Mouse (Mus musculus) hindbrain, embryonic 11.5 days (tissue): ENCODE results near the gene Hhipl1. TPM values are rescaled to one million over a fixed set of nuclear protein-coding genes. Genes with fewer than 3 reads are reported as not detected.

Experiments
- ATAC-seq: fragments of 200-750 bp; cut with Nextera tagmentation; 2 replicates; pipeline ENCODE4 v1.8.0; 2017; ENCODE audit warnings: mild to moderate bottlenecking, moderate TSS enrichment, moderate library complexity; ENCODE audit not compliant: low FRiP score
- DNase-seq: peaks from one replicate; pipeline ENCODE4 v3.0.0-alpha.2; 2015; ENCODE audit warnings: low spot score
- H3K27ac ChIP-seq: fragments of 300-500 bp; sonication (generic); 2 replicates; pipeline ENCODE4 v1.5.1; 2014; ENCODE audit warnings: mild to moderate bottlenecking, low read depth, low read length
- H3K27me3 ChIP-seq: fragments of 300-500 bp; sonication (generic); 2 replicates; pipeline ENCODE4 v1.6.1; 2014; ENCODE audit warnings: mild to moderate bottlenecking, low read length, moderate library complexity, mixed read lengths; ENCODE audit not compliant: control insufficient read depth, insufficient read depth
- H3K36me3 ChIP-seq: fragments of 300-500 bp; sonication (generic); 2 replicates; pipeline ENCODE4 v1.6.1; 2014; ENCODE audit warnings: mild to moderate bottlenecking, low read length, moderate library complexity, mixed read lengths; ENCODE audit not compliant: control insufficient read depth, insufficient read depth
- H3K4me1 ChIP-seq: fragments of 300-500 bp; sonication (generic); replicated peaks from 2 replicates; pipeline ENCODE4 v1.6.1; 2014; ENCODE audit warnings: low read length, mixed read lengths; ENCODE audit not compliant: control insufficient read depth, insufficient read depth
- H3K4me2 ChIP-seq: fragments of 300-500 bp; sonication (generic); replicated peaks from 2 replicates; pipeline ENCODE4 v1.6.1; 2014; ENCODE audit warnings: mild to moderate bottlenecking, low read depth, low read length
- H3K4me3 ChIP-seq: fragments of 300-500 bp; sonication (generic); 2 replicates; pipeline ENCODE4 v1.5.1; 2014; ENCODE audit warnings: low read depth, low read length
- H3K9ac ChIP-seq: fragments of 300-500 bp; sonication (generic); 2 replicates; pipeline ENCODE4 v1.6.1; 2014; ENCODE audit warnings: low read depth, low read length
- H3K9me3 ChIP-seq: fragments of 300-500 bp; sonication (generic); 2 replicates; pipeline ENCODE4 v1.6.1; 2016; ENCODE audit warnings: low read length; ENCODE audit not compliant: control insufficient read depth
- WGBS: fragments of 180-500 bp; shearing (Covaris S2); extraction: QIAGEN DNeasy Blood & Tissue Kit; methylation state at CpG from one replicate; pipeline ENCODE4 v1.1.7; 2014; 5-methylcytosine and 5-hydroxymethylcytosine counted together
- polyA plus RNA-seq: library from polyadenylated mRNA; unstranded; fragments of >200 nt; fragmentation: Nextera tagmentation; extraction: Ambion mirVana; gene quantifications from 2 replicates; pipeline ENCODE4 v1.2.1, GENCODE M21; 2014

The Hhipl1 gene
- polyA plus RNA-seq, 1 experiment from 2014 or later = 1.2 TPM

DNA sequence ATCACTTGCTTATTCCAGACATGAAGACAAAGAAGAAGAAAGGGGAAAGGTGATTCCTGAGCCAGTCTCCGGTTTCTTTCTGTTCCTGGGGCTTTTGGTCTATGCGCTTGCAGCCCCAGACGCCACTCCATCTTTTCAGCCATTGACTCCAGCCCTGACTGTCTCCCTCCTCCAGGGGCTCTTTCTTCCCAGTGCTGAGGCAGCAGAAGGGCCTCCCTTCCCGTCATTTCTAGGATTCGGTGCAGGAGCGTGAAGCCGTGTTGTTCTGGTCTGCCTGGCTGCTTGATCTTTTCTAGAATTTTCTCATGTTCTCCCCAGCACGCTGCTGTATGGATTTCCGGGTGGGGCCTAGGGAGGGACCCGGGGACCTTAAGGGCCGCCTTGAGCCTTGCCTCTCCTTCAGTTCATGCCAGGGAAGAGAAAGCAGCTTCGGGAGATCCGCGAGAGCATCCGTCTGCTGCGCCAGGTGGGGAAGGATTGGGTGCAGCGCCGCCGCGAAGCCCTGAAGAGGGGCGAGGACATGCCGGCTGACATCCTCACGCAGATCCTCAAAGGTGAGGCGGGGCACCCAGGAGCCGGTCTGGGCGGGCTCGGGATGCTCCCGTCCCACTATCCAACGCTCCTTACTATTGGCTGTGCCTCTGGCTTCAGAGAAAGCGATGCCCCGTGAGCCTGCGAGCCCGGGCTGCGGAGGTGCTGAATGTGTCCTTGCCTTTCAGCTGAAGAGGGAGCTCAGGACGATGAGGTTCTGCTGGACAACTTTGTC is 46.5 kb downstream of the Hhipl1 start:
- no peak for ATAC-seq
- Histone ChIP-seq H3K9me3 (no peaks in the 10 kb centered on the region), H3K27ac (no peak overlapping the region), H3K9ac (peak overlapping the region; percentile 21; the same call in 1 of the 2 replicates), H3K36me3 (no peaks in the 10 kb centered on the region), H3K4me2 (peak overlapping the region; percentile 24), H3K4me1 (peaks cover 2% of the 10 kb centered on the region; the same call in 1 of the 2 replicates), H3K27me3 (peaks cover 22% of the 10 kb centered on the region), H3K4me3 (no peak overlapping the region)
- WGBS = 8% methylated on average over 35 of the region's 35 CpGs
- peak; percentile 44 for DNase-seq

DNA sequence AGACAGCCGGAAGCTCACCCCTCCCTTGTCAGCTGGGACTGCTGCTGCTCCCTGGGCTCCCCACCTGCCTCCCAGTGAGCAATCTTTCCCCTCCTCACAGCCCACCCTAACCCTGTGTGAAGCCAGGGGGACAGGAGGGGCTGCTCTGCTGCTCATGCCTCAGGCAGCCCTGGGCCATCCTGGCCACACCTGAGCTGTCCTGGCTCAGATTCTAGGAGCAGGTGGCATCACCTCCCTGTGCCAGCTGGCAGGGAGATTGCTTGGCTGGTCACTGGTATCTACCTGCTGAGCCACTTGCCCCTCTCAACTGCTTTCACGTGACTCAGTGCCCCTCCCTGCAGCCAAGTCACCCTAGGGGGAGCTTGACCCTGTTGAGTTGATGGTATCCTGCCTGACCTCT is 48.2 kb downstream of the Hhipl1 start:
- H3K27ac ChIP-seq = no peak overlapping the region
- 68% methylated on average over 2 of the region's 2 CpGs for WGBS
- no peak for DNase-seq
- H3K4me3 ChIP-seq = no peak overlapping the region
- H3K4me2 ChIP-seq = no peak overlapping the region
- no peak for ATAC-seq
- no peaks in the 10 kb centered on the region for H3K9me3 ChIP-seq
- peaks cover 2% of the 10 kb centered on the region; the same call in 1 of the 2 replicates for H3K4me1 ChIP-seq
- H3K27me3 ChIP-seq = peaks cover 22% of the 10 kb centered on the region
- no peak overlapping the region for H3K9ac ChIP-seq
- H3K36me3 ChIP-seq = no peaks in the 10 kb centered on the region

DNA sequence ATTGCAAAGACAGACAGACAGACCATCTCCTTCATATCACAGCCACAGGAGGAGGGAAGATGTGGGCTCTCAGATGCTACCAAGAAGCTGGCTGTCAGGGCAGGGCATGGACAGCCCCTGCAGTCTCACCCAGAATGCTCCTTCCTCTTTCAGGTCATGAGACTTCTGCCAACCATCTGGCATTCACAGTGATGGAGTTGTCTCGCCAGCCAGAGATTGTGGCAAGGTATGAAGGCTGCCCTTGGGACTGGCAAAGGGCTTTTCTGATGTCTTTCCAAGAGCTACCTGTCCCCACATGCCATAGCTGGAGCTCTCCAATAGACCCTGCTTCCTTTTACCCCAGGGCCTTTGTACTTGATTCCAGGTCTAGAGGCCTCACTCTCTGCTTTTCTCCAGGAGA is 49.2 kb downstream of the Hhipl1 start:
- DNase-seq (no peak), ATAC-seq (no peak)
- H3K36me3 ChIP-seq = no peaks in the 10 kb centered on the region
- H3K27me3 ChIP-seq = peaks cover 22% of the 10 kb centered on the region
- peaks cover 2% of the 10 kb centered on the region; the same call in 1 of the 2 replicates for H3K4me1 ChIP-seq
- H3K4me2 ChIP-seq = no peak overlapping the region
- no peaks in the 10 kb centered on the region for H3K9me3 ChIP-seq
- no peak overlapping the region for H3K9ac ChIP-seq
- H3K4me3 ChIP-seq = no peak overlapping the region
- 76% methylated on average over 1 of the region's 1 CpGs for WGBS
- H3K27ac ChIP-seq = no peak overlapping the region

DNA sequence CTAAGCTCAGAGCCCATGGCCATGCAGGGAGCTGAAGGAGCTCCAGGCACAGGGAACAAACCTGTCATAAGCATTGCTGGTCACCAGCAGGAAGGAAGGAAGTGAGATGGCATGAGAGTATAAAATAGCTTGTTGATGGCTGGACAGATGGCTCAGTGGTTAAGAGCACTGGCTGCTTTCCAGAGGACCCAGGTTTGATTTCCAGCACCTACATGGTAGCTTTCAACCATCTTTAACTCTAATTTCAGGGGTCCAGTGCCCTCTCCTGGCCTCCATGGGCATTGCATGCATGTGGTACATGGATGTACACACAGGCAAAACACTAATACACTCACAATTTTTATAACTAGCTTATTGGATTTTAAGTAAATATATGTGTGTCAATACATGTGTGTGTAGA is 49.9 kb downstream of the Hhipl1 start:
- no peak overlapping the region for H3K27ac ChIP-seq
- ATAC-seq (no peak), DNase-seq (no peak)
- H3K4me3 ChIP-seq = no peak overlapping the region
- H3K36me3 ChIP-seq = no peaks in the 10 kb centered on the region
- H3K9ac ChIP-seq = no peak overlapping the region
- no peak overlapping the region for H3K4me2 ChIP-seq
- peaks cover 2% of the 10 kb centered on the region; the same call in 1 of the 2 replicates for H3K4me1 ChIP-seq
- no peaks in the 10 kb centered on the region for H3K9me3 ChIP-seq
- H3K27me3 ChIP-seq = peaks cover 21% of the 10 kb centered on the region

DNA sequence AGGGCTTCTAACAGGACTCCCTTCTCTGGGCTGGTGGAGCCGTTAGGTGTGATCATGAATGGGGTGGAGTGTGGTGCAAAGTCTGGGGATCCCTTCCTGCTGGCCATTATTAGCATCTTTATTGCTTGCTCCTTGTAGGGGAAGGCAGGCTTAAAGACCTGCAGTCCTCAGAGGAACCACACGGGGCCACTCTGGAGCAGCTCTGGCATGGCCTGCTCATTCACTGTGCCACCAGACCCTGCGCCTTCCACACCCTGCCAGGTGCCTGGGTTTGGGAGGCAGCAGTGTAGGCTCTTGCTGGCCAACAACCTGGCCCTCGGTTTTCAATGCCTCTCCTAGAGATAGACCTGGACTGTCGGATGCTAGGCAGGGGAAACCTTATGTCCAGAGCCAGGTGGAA is 57.7 kb downstream of the Hhipl1 start:
- Histone ChIP-seq H3K9ac (no peak overlapping the region), H3K27ac (no peak overlapping the region)
- WGBS = 3% methylated on average over 5 of the region's 5 CpGs

DNA sequence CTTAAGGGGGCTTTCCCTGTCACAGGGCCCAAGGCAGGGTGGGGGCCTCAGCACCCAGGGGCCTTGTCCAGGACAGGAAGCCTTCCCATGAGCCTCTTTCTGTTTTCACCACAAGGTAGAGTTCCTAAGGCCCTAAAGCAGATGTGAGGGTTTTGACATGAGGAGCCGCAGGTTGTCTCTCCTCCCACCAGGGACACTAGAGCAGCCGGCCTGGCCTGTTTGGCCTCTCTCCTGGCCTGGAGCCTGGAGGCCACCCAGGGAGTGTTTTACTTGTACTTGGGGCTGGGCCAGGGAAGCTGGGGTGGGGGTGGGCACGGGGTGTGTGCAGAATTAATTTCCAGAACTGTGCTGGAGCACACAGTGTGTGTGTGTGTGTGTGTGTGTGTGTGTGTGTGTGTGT is 59.3 kb downstream of the Hhipl1 start:
- no peak for ATAC-seq
- Histone ChIP-seq H3K4me1 (peaks cover 3% of the 10 kb centered on the region; the same call in 1 of the 2 replicates), H3K4me3 (no peak overlapping the region), H3K4me2 (no peak overlapping the region), H3K27me3 (no peaks in the 10 kb centered on the region), H3K27ac (no peak overlapping the region), H3K36me3 (no peaks in the 10 kb centered on the region), H3K9me3 (no peaks in the 10 kb centered on the region), H3K9ac (no peak overlapping the region)
- DNase-seq = no peak
- 40% methylated on average over 3 of the region's 3 CpGs for WGBS

More for the DNA sequence above, 57.7 kb downstream of the Hhipl1 start:
- ATAC-seq (peak; percentile 79), DNase-seq (peak; percentile 91)
- Histone ChIP-seq H3K36me3 (no peaks in the 10 kb centered on the region), H3K27me3 (no peaks in the 10 kb centered on the region), H3K4me3 (no peak overlapping the region), H3K4me2 (no peak overlapping the region), H3K4me1 (peaks cover 3% of the 10 kb centered on the region; the same call in 1 of the 2 replicates), H3K9me3 (no peaks in the 10 kb centered on the region)

DNA sequence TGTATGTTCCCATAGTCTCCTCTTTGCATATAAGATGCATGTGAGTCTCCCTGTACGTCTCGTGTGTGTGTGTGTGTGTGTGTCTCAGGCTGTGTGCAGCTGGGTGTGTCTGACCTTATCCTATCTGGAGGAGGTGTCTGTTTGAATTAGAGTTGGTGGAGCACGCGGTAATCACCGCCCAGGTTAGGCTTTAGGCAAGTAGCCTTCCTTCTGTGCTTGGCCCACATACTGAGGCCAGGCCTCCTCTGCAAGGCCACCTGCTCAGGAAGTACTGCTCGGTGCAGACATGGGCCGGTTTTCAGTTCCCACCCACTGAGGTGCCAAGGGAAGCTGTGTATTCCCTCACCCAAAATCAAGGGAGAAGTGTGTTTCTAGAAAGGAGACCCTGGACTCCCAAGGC is 59.8 kb downstream of the Hhipl1 start:
- no peak overlapping the region for H3K4me3 ChIP-seq
- no peaks in the 10 kb centered on the region for H3K36me3 ChIP-seq
- H3K9me3 ChIP-seq = no peaks in the 10 kb centered on the region
- DNase-seq (no peak), ATAC-seq (no peak)
- H3K9ac ChIP-seq = no peak overlapping the region
- no peak overlapping the region for H3K4me2 ChIP-seq
- no peaks in the 10 kb centered on the region for H3K27me3 ChIP-seq
- 84% methylated on average over 7 of the region's 7 CpGs for WGBS
- peaks cover 3% of the 10 kb centered on the region; the same call in 1 of the 2 replicates for H3K4me1 ChIP-seq
- no peak overlapping the region for H3K27ac ChIP-seq

DNA sequence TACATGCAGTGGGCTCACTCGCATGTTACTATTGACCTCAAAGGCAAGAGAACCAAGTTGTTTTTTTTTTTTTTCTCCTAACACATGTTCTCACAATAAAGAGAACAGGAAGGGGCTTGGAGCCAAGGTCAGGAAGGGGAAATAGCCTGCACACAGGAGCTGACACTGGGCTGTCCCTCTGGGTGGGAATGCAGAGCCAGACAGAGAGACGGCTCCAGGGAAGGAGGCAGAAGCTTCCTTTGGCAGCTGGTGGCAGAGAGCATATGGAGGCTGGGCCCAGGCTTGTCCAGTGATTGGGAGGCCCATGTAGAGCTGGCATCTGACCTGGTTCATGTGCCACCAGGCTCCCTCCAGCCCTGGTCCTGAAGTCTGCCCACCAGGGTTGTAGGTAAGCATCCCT is 61.8 kb downstream of the Hhipl1 start:
- no peaks in the 10 kb centered on the region for H3K27me3 ChIP-seq
- H3K36me3 ChIP-seq = no peaks in the 10 kb centered on the region
- H3K27ac ChIP-seq = no peak overlapping the region
- no peak overlapping the region for H3K4me3 ChIP-seq
- no peak overlapping the region for H3K9ac ChIP-seq
- ATAC-seq (no peak), DNase-seq (no peak)
- H3K4me2 ChIP-seq = no peak overlapping the region
- 79% methylated on average over 2 of the region's 2 CpGs for WGBS
- peaks cover 5% of the 10 kb centered on the region; the same call in 1 of the 2 replicates for H3K4me1 ChIP-seq
- no peaks in the 10 kb centered on the region for H3K9me3 ChIP-seq

DNA sequence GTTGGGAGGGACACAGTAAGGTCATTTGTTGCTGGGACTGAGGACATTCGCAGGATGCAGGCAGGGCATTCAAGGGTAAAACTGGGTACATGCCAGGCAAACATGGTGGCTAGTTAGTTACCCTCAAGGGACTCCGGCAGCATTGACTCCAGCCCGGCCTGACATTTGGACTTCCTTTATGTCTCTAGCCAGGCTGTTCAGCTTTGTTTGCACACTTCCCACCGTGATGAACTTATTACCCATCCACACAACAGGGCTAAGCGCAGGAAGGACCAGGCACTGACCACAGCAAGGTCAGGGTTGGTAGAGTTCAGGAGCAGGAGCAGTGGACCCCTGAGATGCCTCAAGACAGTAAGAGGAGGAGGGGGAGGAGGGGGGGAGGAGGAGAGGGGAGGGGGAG is 62.9 kb downstream of the Hhipl1 start:
- ATAC-seq (no peak), DNase-seq (no peak)
- 54% methylated on average over 5 of the region's 5 CpGs for WGBS
- no peaks in the 10 kb centered on the region for H3K36me3 ChIP-seq
- H3K27me3 ChIP-seq = no peaks in the 10 kb centered on the region
- H3K4me1 ChIP-seq = 0 out of 2 replicates have a peak, but pooled peaks cover 2% of the 10 kb centered on the region
- H3K4me3 ChIP-seq = no peak overlapping the region
- H3K9ac ChIP-seq = no peak overlapping the region
- H3K4me2 ChIP-seq = no peak overlapping the region
- H3K27ac ChIP-seq = no peak overlapping the region
- H3K9me3 ChIP-seq = no peaks in the 10 kb centered on the region
